33 mouse cellular contexts compared by ENCODE assay signal in genomic region chr10:77687021-77687420, GRCm38 (mm10). TPM values are rescaled to one million over a fixed set of nuclear protein-coding genes. Genes with fewer than 3 reads are reported as not detected.
A peak's percentile ranks its signal among the peaks of the same experiment; 100 is the strongest.
DNase-seq lines count a peak whose midpoint lies in the region; ATAC-seq and TF ChIP-seq lines count a peak whose summit lies in the region.
"Had no signal": no experiment of that assay in that cellular context is flagged by ENCODE, and none has a peak within 500 bp of the region (broad histone marks: within the 10 kb centered on the region; RNA-seq: fewer than 3 reads in every experiment).

No protein-coding gene starts in this region.

- no peak for ATAC-seq in limb, embryonic 15.5 days (ENCODE audit: insufficient number of reproducible peaks, low FRiP score, low TSS enrichment, low read depth)
- peak; percentile 49; the same call in 1 of the 2 replicates for ATAC-seq in embryonic facial prominence, embryonic 14.5 days (ENCODE audit: low read depth)
- no peak for ATAC-seq in stomach, postnatal 0 days (ENCODE audit: low FRiP score, low TSS enrichment)
- ATAC-seq: forebrain, embryonic 13.5 days; forebrain, embryonic 16.5 days; Patski had no signal

- WGBS in limb, embryonic 15.5 days = 18% methylated on average over 10 of the region's 10 CpGs
- 16% methylated on average over 10 of the region's 10 CpGs for WGBS in limb, embryonic 10.5 days
- WGBS in embryonic facial prominence, embryonic 14.5 days = 24% methylated on average over 10 of the region's 10 CpGs
- WGBS in stomach, postnatal 0 days = 30% methylated on average over 10 of the region's 10 CpGs

- peak overlapping the region; percentile 12 for H3K4me3 ChIP-seq in limb, embryonic 15.5 days
- no peak overlapping the region for H3K4me3 ChIP-seq in limb, embryonic 10.5 days
- no peak overlapping the region for H3K4me3 ChIP-seq in embryonic facial prominence, embryonic 14.5 days (ENCODE audit: low read depth, low read length)
- H3K4me3 ChIP-seq in stomach, postnatal 0 days (ENCODE audit: low read depth, low read length) = no peak overlapping the region
- H3K4me3 ChIP-seq in layer of hippocampus, adult 2 months = no peak overlapping the region
- H3K4me3 ChIP-seq: erythroblast, embryonic 14.5 days; forebrain, embryonic 10.5 days; forebrain, embryonic 13.5 days; gastrocnemius, adult 2 months; heart, adult 2 months; hindbrain, embryonic 12.5 days; hindbrain, embryonic 15.5 days; intestine, embryonic 15.5 days had no signal

- H3K27ac ChIP-seq in limb, embryonic 15.5 days = 0 out of 2 replicates have a peak overlapping the region, but pooled peaks have one; percentile 12
- no peak overlapping the region for H3K27ac ChIP-seq in limb, embryonic 10.5 days
- no peak overlapping the region for H3K27ac ChIP-seq in embryonic facial prominence, embryonic 14.5 days (replicated peaks; ENCODE audit: low read depth, low read length)
- peak overlapping the region; percentile 45; the same call in 1 of the 2 replicates for H3K27ac ChIP-seq in stomach, postnatal 0 days (replicated peaks)
- H3K27ac ChIP-seq in layer of hippocampus, adult 2 months = no peak overlapping the region
- H3K27ac ChIP-seq: forebrain, embryonic 10.5 days; forebrain, embryonic 13.5 days; gastrocnemius, adult 2 months; heart, adult 2 months; heart, embryonic 10.5 days; heart, embryonic 13.5 days; hindbrain, embryonic 12.5 days; hindbrain, embryonic 15.5 days; intestine, embryonic 15.5 days had no signal

- no peaks in the 10 kb centered on the region for H3K9me3 ChIP-seq in limb, embryonic 15.5 days
- no peaks in the 10 kb centered on the region for H3K9me3 ChIP-seq in limb, embryonic 10.5 days (replicated peaks)
- H3K9me3 ChIP-seq in embryonic facial prominence, embryonic 14.5 days (ENCODE audit: control insufficient read depth, low read length) = no peaks in the 10 kb centered on the region
- no peaks in the 10 kb centered on the region for H3K9me3 ChIP-seq in stomach, postnatal 0 days (ENCODE audit: control insufficient read depth, low read length)
- H3K9me3 ChIP-seq: forebrain, embryonic 10.5 days; forebrain, embryonic 13.5 days; G1E; heart, embryonic 10.5 days; heart, embryonic 13.5 days; hindbrain, embryonic 12.5 days; hindbrain, embryonic 15.5 days; intestine, embryonic 15.5 days had no signal

- no peak for TF ChIP-seq EP300 in stomach, postnatal 0 days (optimal IDR thresholded peaks at IDR 0.05)

- peaks cover 11% of the 10 kb centered on the region; the same call in 1 of the 2 replicates for H3K4me1 ChIP-seq in limb, embryonic 15.5 days
- H3K4me1 ChIP-seq in limb, embryonic 10.5 days = peaks cover 60% of the 10 kb centered on the region
- no peaks in the 10 kb centered on the region for H3K4me1 ChIP-seq in embryonic facial prominence, embryonic 14.5 days (ENCODE audit: control insufficient read depth, insufficient read depth, low read length)
- no peaks in the 10 kb centered on the region for H3K4me1 ChIP-seq in stomach, postnatal 0 days (replicated peaks; ENCODE audit: control insufficient read depth, insufficient read depth)

- H3K4me2 ChIP-seq in limb, embryonic 15.5 days = 0 out of 2 replicates have a peak overlapping the region, but pooled peaks have one; percentile 24
- H3K4me2 ChIP-seq in embryonic facial prominence, embryonic 14.5 days (ENCODE audit: low read depth, low read length) = peak overlapping the region; percentile 29; the same call in 1 of the 2 replicates
- H3K4me2 ChIP-seq in stomach, postnatal 0 days (replicated peaks; ENCODE audit: low read depth) = no peak overlapping the region
- H3K4me2 ChIP-seq: forebrain, embryonic 13.5 days; hindbrain, embryonic 12.5 days; hindbrain, embryonic 15.5 days had no signal

- DNase-seq in limb, embryonic 10.5 days (ENCODE audit: low spot score) = no peak
- DNase-seq in embryonic facial prominence, embryonic 14.5 days (ENCODE audit: low spot score) = peak; percentile 78
- DNase-seq in gonadal fat pad, adult 2 months (ENCODE audit: low read depth) = peak; percentile 49
- no peak for DNase-seq in stomach, postnatal 0 days (ENCODE audit: low spot score)
- no peak for DNase-seq in frontal cortex, postnatal 10 days (ENCODE audit: low spot score in 2 of 2)
- no peak for DNase-seq in layer of hippocampus, adult 2 months (ENCODE audit: low spot score in 2 of 2)
- DNase-seq: adrenal gland, postnatal 10 days; B cell, adult 2 months; cerebellum, adult 18-20 months; cerebellum, adult 9-10 months; cerebellum, postnatal 14 days; gastrocnemius, adult 2 months; gastrocnemius, postnatal 25 days; heart, postnatal 14 days had no signal

- H3K36me3 ChIP-seq in limb, embryonic 15.5 days = no peaks in the 10 kb centered on the region
- no peaks in the 10 kb centered on the region for H3K36me3 ChIP-seq in limb, embryonic 10.5 days
- no peaks in the 10 kb centered on the region for H3K36me3 ChIP-seq in embryonic facial prominence, embryonic 14.5 days (ENCODE audit: control insufficient read depth, insufficient read depth, low read length)
- no peaks in the 10 kb centered on the region for H3K36me3 ChIP-seq in stomach, postnatal 0 days (ENCODE audit: control insufficient read depth, insufficient read depth, low read length)
- H3K36me3 ChIP-seq: forebrain, embryonic 10.5 days; G1E; heart, embryonic 10.5 days; heart, embryonic 13.5 days; hindbrain, embryonic 12.5 days; hindbrain, embryonic 15.5 days; intestine, embryonic 15.5 days had no signal

- peaks cover 32% of the 10 kb centered on the region for H3K27me3 ChIP-seq in limb, embryonic 15.5 days
- peaks cover 70% of the 10 kb centered on the region for H3K27me3 ChIP-seq in limb, embryonic 10.5 days (ENCODE audit: low read depth, poor library complexity, severe bottlenecking)
- H3K27me3 ChIP-seq in embryonic facial prominence, embryonic 14.5 days (replicated peaks; ENCODE audit: control insufficient read depth, insufficient read depth, low read length) = peaks cover 31% of the 10 kb centered on the region
- H3K27me3 ChIP-seq in stomach, postnatal 0 days (ENCODE audit: control insufficient read depth, insufficient read depth, low read length) = no peaks in the 10 kb centered on the region

- no peak overlapping the region for H3K9ac ChIP-seq in limb, embryonic 15.5 days
- no peak overlapping the region for H3K9ac ChIP-seq in embryonic facial prominence, embryonic 14.5 days (ENCODE audit: low read depth, low read length)
- H3K9ac ChIP-seq in stomach, postnatal 0 days (ENCODE audit: low read length) = no peak overlapping the region
- H3K9ac ChIP-seq: forebrain, embryonic 13.5 days; heart, embryonic 13.5 days; hindbrain, embryonic 12.5 days; hindbrain, embryonic 15.5 days; intestine, embryonic 15.5 days had no signal

- TF ChIP-seq CTCF in stomach, postnatal 0 days (IDR thresholded peaks at IDR 0.05; ENCODE audit: low read depth) = no peak
- TF ChIP-seq CTCF in layer of hippocampus, adult 2 months (conservative IDR thresholded peaks at IDR 0.05) = no peak

RNA-seq across cellular contexts. Expression of gene Tspear, which starts 0.7 kb away (rescaled TPM):
- polyA plus RNA-seq in limb, embryonic 15.5 days (2015; fragmentation: Nextera tagmentation; extraction: Ambion mirVana) = 2.1 and 2.8 TPM in 2 replicates
- 0.59 and 0.74 TPM in 2 replicates for polyA plus RNA-seq in limb, embryonic 10.5 days (2016; fragmentation: Nextera tagmentation; extraction: Ambion mirVana)
- 1.0 and 1.3 TPM in 2 replicates for polyA plus RNA-seq in embryonic facial prominence, embryonic 14.5 days (2014; fragmentation: Nextera tagmentation; extraction: Ambion mirVana)
- polyA plus RNA-seq in gonadal fat pad, adult 2 months (2012; rRNA removed) = 0.54 and 1.1 TPM in 2 replicates
- 0.67 and 0.74 TPM in 2 replicates for polyA plus RNA-seq in stomach, postnatal 0 days (2015; fragmentation: Nextera tagmentation; extraction: Ambion mirVana)
- total RNA-seq in layer of hippocampus, adult 2 months (2021) = not detected
- total RNA-seq: G1E; gastrocnemius, adult 2 months; gastrocnemius, postnatal 25 days; heart, adult 2 months; heart, postnatal 4 days had no signal
- polyA plus RNA-seq: erythroblast, embryonic 14.5 days; G1E; heart, adult 2 months; Patski had no signal

RNA-seq across cellular contexts. Expression of gene Gm19402, which starts 3.5 kb away (rescaled TPM):
- not detected in 2 replicates for polyA plus RNA-seq in limb, embryonic 15.5 days (2015; fragmentation: Nextera tagmentation; extraction: Ambion mirVana)
- polyA plus RNA-seq in limb, embryonic 10.5 days (2016; fragmentation: Nextera tagmentation; extraction: Ambion mirVana) = not detected in 2 replicates
- polyA plus RNA-seq in embryonic facial prominence, embryonic 14.5 days (2014; fragmentation: Nextera tagmentation; extraction: Ambion mirVana) = not detected in 2 replicates
- polyA plus RNA-seq in gonadal fat pad, adult 2 months (2012; rRNA removed) = not detected in 2 replicates
- polyA plus RNA-seq in stomach, postnatal 0 days (2015; fragmentation: Nextera tagmentation; extraction: Ambion mirVana) = not detected in 2 replicates
- not detected for total RNA-seq in layer of hippocampus, adult 2 months (2021)
- total RNA-seq: adrenal gland, adult 18-20 months; adrenal gland, postnatal 10 days; adrenal gland, postnatal 36 days; CH12.LX; G1E; gastrocnemius, adult 2 months; gastrocnemius, postnatal 25 days; granulocyte monocyte progenitor cell, adult 5-6 weeks; heart, adult 2 months; heart, postnatal 14 days; heart, postnatal 4 days had no signal
- polyA plus RNA-seq: erythroblast, embryonic 14.5 days; forebrain, embryonic 10.5 days; forebrain, embryonic 13.5 days; forebrain, embryonic 16.5 days; G1E; heart, adult 2 months; heart, embryonic 10.5 days; heart, embryonic 13.5 days; heart, embryonic 16.5 days; hindbrain, embryonic 12.5 days; hindbrain, embryonic 15.5 days; intestine, embryonic 15.5 days; Patski had no signal

RNA-seq across cellular contexts. Expression of gene Gm9508, which starts 10.0 kb away (rescaled TPM):
- not detected in 2 replicates for polyA plus RNA-seq in limb, embryonic 15.5 days (2015; fragmentation: Nextera tagmentation; extraction: Ambion mirVana)
- polyA plus RNA-seq in limb, embryonic 10.5 days (2016; fragmentation: Nextera tagmentation; extraction: Ambion mirVana) = not detected in 2 replicates
- polyA plus RNA-seq in embryonic facial prominence, embryonic 14.5 days (2014; fragmentation: Nextera tagmentation; extraction: Ambion mirVana) = not detected in 2 replicates
- polyA plus RNA-seq in gonadal fat pad, adult 2 months (2012; rRNA removed) = not detected in 2 replicates
- polyA plus RNA-seq in stomach, postnatal 0 days (2015; fragmentation: Nextera tagmentation; extraction: Ambion mirVana) = not detected in 2 replicates
- not detected for total RNA-seq in layer of hippocampus, adult 2 months (2021)
- total RNA-seq: adrenal gland, adult 18-20 months; adrenal gland, postnatal 10 days; adrenal gland, postnatal 36 days; CH12.LX; G1E; gastrocnemius, adult 2 months; gastrocnemius, postnatal 25 days; granulocyte monocyte progenitor cell, adult 5-6 weeks; heart, adult 2 months; heart, postnatal 14 days; heart, postnatal 4 days had no signal
- polyA plus RNA-seq: erythroblast, embryonic 14.5 days; forebrain, embryonic 10.5 days; forebrain, embryonic 13.5 days; forebrain, embryonic 16.5 days; G1E; heart, adult 2 months; heart, embryonic 10.5 days; heart, embryonic 13.5 days; heart, embryonic 16.5 days; hindbrain, embryonic 12.5 days; hindbrain, embryonic 15.5 days; intestine, embryonic 15.5 days; Patski had no signal

RNA-seq across cellular contexts. Expression of gene Gm10272, which starts 19.4 kb away (rescaled TPM):
- not detected in 2 replicates for polyA plus RNA-seq in limb, embryonic 15.5 days (2015; fragmentation: Nextera tagmentation; extraction: Ambion mirVana)
- polyA plus RNA-seq in limb, embryonic 10.5 days (2016; fragmentation: Nextera tagmentation; extraction: Ambion mirVana) = not detected in 2 replicates
- polyA plus RNA-seq in embryonic facial prominence, embryonic 14.5 days (2014; fragmentation: Nextera tagmentation; extraction: Ambion mirVana) = not detected in 2 replicates
- polyA plus RNA-seq in gonadal fat pad, adult 2 months (2012; rRNA removed) = not detected in 2 replicates
- not detected in 2 replicates for polyA plus RNA-seq in stomach, postnatal 0 days (2015; fragmentation: Nextera tagmentation; extraction: Ambion mirVana)
- total RNA-seq in layer of hippocampus, adult 2 months (2021) = not detected
- total RNA-seq: adrenal gland, adult 18-20 months; adrenal gland, postnatal 10 days; adrenal gland, postnatal 36 days; CH12.LX; G1E; gastrocnemius, adult 2 months; gastrocnemius, postnatal 25 days; granulocyte monocyte progenitor cell, adult 5-6 weeks; heart, adult 2 months; heart, postnatal 14 days; heart, postnatal 4 days had no signal
- polyA plus RNA-seq: erythroblast, embryonic 14.5 days; forebrain, embryonic 10.5 days; forebrain, embryonic 13.5 days; forebrain, embryonic 16.5 days; G1E; heart, adult 2 months; heart, embryonic 10.5 days; heart, embryonic 13.5 days; heart, embryonic 16.5 days; hindbrain, embryonic 12.5 days; hindbrain, embryonic 15.5 days; intestine, embryonic 15.5 days; Patski had no signal

RNA-seq across cellular contexts. Expression of gene Gm10024, which starts 24.2 kb away (rescaled TPM):
- 1.2 and 1.4 TPM in 2 replicates for polyA plus RNA-seq in limb, embryonic 15.5 days (2015; fragmentation: Nextera tagmentation; extraction: Ambion mirVana)
- not detected in 2 replicates for polyA plus RNA-seq in limb, embryonic 10.5 days (2016; fragmentation: Nextera tagmentation; extraction: Ambion mirVana)
- 0.57 TPM in 1 of 2 replicates, not detected in the other for polyA plus RNA-seq in embryonic facial prominence, embryonic 14.5 days (2014; fragmentation: Nextera tagmentation; extraction: Ambion mirVana)
- not detected in 2 replicates for polyA plus RNA-seq in gonadal fat pad, adult 2 months (2012; rRNA removed)
- 0.18 TPM in 1 of 2 replicates, not detected in the other for polyA plus RNA-seq in stomach, postnatal 0 days (2015; fragmentation: Nextera tagmentation; extraction: Ambion mirVana)
- total RNA-seq in layer of hippocampus, adult 2 months (2021) = not detected
- total RNA-seq: adrenal gland, adult 18-20 months; adrenal gland, postnatal 10 days; adrenal gland, postnatal 36 days; CH12.LX; G1E; gastrocnemius, adult 2 months; gastrocnemius, postnatal 25 days; granulocyte monocyte progenitor cell, adult 5-6 weeks; heart, adult 2 months; heart, postnatal 14 days; heart, postnatal 4 days had no signal
- polyA plus RNA-seq: erythroblast, embryonic 14.5 days; forebrain, embryonic 10.5 days; forebrain, embryonic 13.5 days; forebrain, embryonic 16.5 days; G1E; heart, adult 2 months; heart, embryonic 10.5 days; heart, embryonic 13.5 days; heart, embryonic 16.5 days; hindbrain, embryonic 12.5 days; hindbrain, embryonic 15.5 days; intestine, embryonic 15.5 days; Patski had no signal

Comparison
In these comparisons a context has a peak if more than half of its experiments do, and no peak if none do; other contexts are left out.
1. H3K27ac ChIP-seq: peak in limb, embryonic 15.5 days (single experiment) and stomach, postnatal 0 days (single experiment); none in limb, embryonic 10.5 days (single experiment), embryonic facial prominence, embryonic 14.5 days (single experiment) and layer of hippocampus, adult 2 months (single experiment).
2. DNase-seq: peak in embryonic facial prominence, embryonic 14.5 days (single experiment) and gonadal fat pad, adult 2 months (single experiment); none in limb, embryonic 10.5 days (single experiment), stomach, postnatal 0 days (single experiment), frontal cortex, postnatal 10 days (0 of 2) and layer of hippocampus, adult 2 months (0 of 2).